Mouse (Mus musculus) heart, embryonic 12.5 days (tissue): ENCODE results near the gene Ppil1. TPM values are rescaled to one million over a fixed set of nuclear protein-coding genes. Genes with fewer than 3 reads are reported as not detected.

Experiments used
- ATAC-seq: fragments of 200-750 bp; cut with Nextera tagmentation; 2 replicates; pipeline ENCODE4 v1.8.0; 2017; ENCODE audit warnings: moderate TSS enrichment, moderate library complexity; ENCODE audit not compliant: insufficient number of reproducible peaks, low FRiP score
- H3K27ac ChIP-seq: fragments of 300-500 bp; sonication (generic); 2 replicates; pipeline ENCODE4 v1.5.1; 2016; ENCODE audit warnings: mild to moderate bottlenecking, moderate library complexity; ENCODE audit not compliant: poor library complexity, severe bottlenecking
- H3K27me3 ChIP-seq: fragments of 300-500 bp; sonication (generic); replicated peaks from 2 replicates; pipeline ENCODE4 v1.6.1; 2016; ENCODE audit warnings: mild to moderate bottlenecking, moderate library complexity
- H3K36me3 ChIP-seq: fragments of 300-500 bp; sonication (generic); 2 replicates; pipeline ENCODE4 v1.6.1; 2016; ENCODE audit warnings: mild to moderate bottlenecking, moderate library complexity
- H3K4me1 ChIP-seq: fragments of 300-500 bp; sonication (generic); replicated peaks from 2 replicates; pipeline ENCODE4 v1.6.1; 2016; ENCODE audit warnings: mild to moderate bottlenecking
- H3K4me2 ChIP-seq: fragments of 300-500 bp; sonication (generic); 2 replicates; pipeline ENCODE4 v1.6.1; 2016; ENCODE audit warnings: mild to moderate bottlenecking, moderate library complexity
- H3K4me3 ChIP-seq: fragments of 300-500 bp; sonication (generic); 2 replicates; pipeline ENCODE4 v1.5.1; 2016; ENCODE audit warnings: mild to moderate bottlenecking
- H3K9ac ChIP-seq: fragments of 300-500 bp; sonication (generic); 2 replicates; pipeline ENCODE4 v1.6.1; 2016; ENCODE audit warnings: mild to moderate bottlenecking, moderate library complexity
- H3K9me3 ChIP-seq: fragments of 300-500 bp; sonication (generic); replicated peaks from 2 replicates; pipeline ENCODE4 v1.6.1; 2016; ENCODE audit warnings: mild to moderate bottlenecking, moderate library complexity
- WGBS: fragments of 180-500 bp; shearing (Covaris S2); methylation state at CpG from one replicate; pipeline ENCODE4 v1.1.7; 2016; 5-methylcytosine and 5-hydroxymethylcytosine counted together
- polyA plus RNA-seq: library from polyadenylated mRNA; unstranded; fragments of >200 nt; fragmentation: Nextera tagmentation; extraction: Ambion mirVana; gene quantifications from 2 replicates; pipeline ENCODE4 v1.2.1, GENCODE M21; 2016

The Ppil1 gene
- polyA plus RNA-seq = 101 and 112 TPM in 2 replicates

- no peaks in the 10 kb centered on the region for H3K27me3 ChIP-seq
- H3K4me1 ChIP-seq = peaks cover 40% of the 10 kb centered on the region
- WGBS = 7% methylated on average over 38 of the region's 38 CpGs
- peak within 1 kb of the TSS; percentile 88 for H3K9ac ChIP-seq
- peak within 1 kb of the TSS; percentile 87 for H3K4me3 ChIP-seq
- peak; percentile 60 for ATAC-seq
- H3K9me3 ChIP-seq = no peaks in the 10 kb centered on the region
- H3K4me2 ChIP-seq = peak within 1 kb of the TSS; percentile 83
- H3K36me3 ChIP-seq = peaks cover 26% of the 10 kb centered on the region
- H3K27ac ChIP-seq = peak within 1 kb of the TSS; percentile 98
These were observed at the start of gene Ppil1 for GRCm38 (mm10) chr17:29263840-29264633. Ppil1 (minus strand) TSS chr17:29264186.

- Histone ChIP-seq H3K27me3 (no peaks in the 10 kb centered on the region), H3K4me1 (peaks cover 16% of the 10 kb centered on the region), H3K9ac (no peak overlapping the region), H3K4me3 (no peak overlapping the region), H3K9me3 (peaks cover 8% of the 10 kb centered on the region), H3K4me2 (no peak overlapping the region), H3K27ac (no peak overlapping the region), H3K36me3 (no peaks in the 10 kb centered on the region)
- no peak for ATAC-seq
These were observed 49.3 kb upstream of the Ppil1 start for GRCm38 (mm10) chr17:29313300-29313699.

DNA sequence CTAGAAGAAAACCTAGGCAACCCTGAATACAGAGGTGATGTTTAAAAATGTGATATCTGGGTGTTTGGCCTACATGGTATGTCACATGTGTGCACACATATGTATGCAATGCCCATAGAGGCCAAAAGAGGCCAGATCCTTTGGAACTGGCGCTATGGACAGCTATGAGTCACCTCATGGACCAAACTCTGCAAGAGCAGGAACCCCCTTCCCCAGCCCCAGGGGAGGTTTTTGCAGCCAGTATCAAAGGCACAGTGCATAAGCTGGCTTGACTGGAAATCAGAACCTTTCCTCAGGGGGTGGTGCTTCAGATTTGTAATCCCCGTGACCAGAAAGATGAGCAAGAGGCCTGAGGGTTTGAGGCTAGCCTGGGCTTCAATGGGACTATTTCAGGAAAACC is 48.1 kb upstream of the Ppil1 start:
- no peak for ATAC-seq
- peaks cover 8% of the 10 kb centered on the region for H3K9me3 ChIP-seq
- no peak overlapping the region for H3K4me2 ChIP-seq
- no peaks in the 10 kb centered on the region for H3K36me3 ChIP-seq
- WGBS = 86% methylated on average over 2 of the region's 2 CpGs
- H3K4me3 ChIP-seq = no peak overlapping the region
- no peak overlapping the region for H3K27ac ChIP-seq
- H3K4me1 ChIP-seq = peaks cover 16% of the 10 kb centered on the region
- H3K9ac ChIP-seq = no peak overlapping the region
- no peaks in the 10 kb centered on the region for H3K27me3 ChIP-seq

GRCm38 (mm10) chr17:29311602-29312001 is 47.6 kb upstream of the Ppil1 start:
- Histone ChIP-seq H3K36me3 (no peaks in the 10 kb centered on the region), H3K27ac (no peak overlapping the region), H3K9me3 (peaks cover 8% of the 10 kb centered on the region), H3K27me3 (no peaks in the 10 kb centered on the region), H3K4me1 (peaks cover 12% of the 10 kb centered on the region), H3K9ac (no peak overlapping the region), H3K4me2 (no peak overlapping the region), H3K4me3 (no peak overlapping the region)
- WGBS = 84% methylated on average over 8 of the region's 8 CpGs
- no peak for ATAC-seq

GRCm38 (mm10) chr17:29310056-29310623 is 46.2 kb upstream of the Ppil1 start:
- H3K9ac ChIP-seq = no peak overlapping the region
- peaks cover 8% of the 10 kb centered on the region for H3K9me3 ChIP-seq
- no peak for ATAC-seq
- H3K4me1 ChIP-seq = peaks cover 11% of the 10 kb centered on the region
- H3K4me3 ChIP-seq = no peak overlapping the region
- H3K36me3 ChIP-seq = no peaks in the 10 kb centered on the region
- no peak overlapping the region for H3K27ac ChIP-seq
- H3K27me3 ChIP-seq = no peaks in the 10 kb centered on the region; the same call in 1 of the 2 replicates
- H3K4me2 ChIP-seq = no peak overlapping the region
- 82% methylated on average over 21 of the region's 21 CpGs for WGBS

- 0 out of 2 replicates have a peak overlapping the region, but pooled peaks have one; percentile 0 for H3K27ac ChIP-seq
- H3K9ac ChIP-seq = no peak overlapping the region
- no peaks in the 10 kb centered on the region; the same call in 1 of the 2 replicates for H3K27me3 ChIP-seq
- peaks cover 11% of the 10 kb centered on the region for H3K36me3 ChIP-seq
- 54% methylated on average over 7 of the region's 7 CpGs for WGBS
- H3K4me1 ChIP-seq = peaks cover 50% of the 10 kb centered on the region
- no peak overlapping the region for H3K4me3 ChIP-seq
- ATAC-seq = no peak
- peak overlapping the region; percentile 29 for H3K4me2 ChIP-seq
- no peaks in the 10 kb centered on the region for H3K9me3 ChIP-seq
These were observed 41.9 kb upstream of the Ppil1 start for GRCm38 (mm10) chr17:29305871-29306270.

DNA sequence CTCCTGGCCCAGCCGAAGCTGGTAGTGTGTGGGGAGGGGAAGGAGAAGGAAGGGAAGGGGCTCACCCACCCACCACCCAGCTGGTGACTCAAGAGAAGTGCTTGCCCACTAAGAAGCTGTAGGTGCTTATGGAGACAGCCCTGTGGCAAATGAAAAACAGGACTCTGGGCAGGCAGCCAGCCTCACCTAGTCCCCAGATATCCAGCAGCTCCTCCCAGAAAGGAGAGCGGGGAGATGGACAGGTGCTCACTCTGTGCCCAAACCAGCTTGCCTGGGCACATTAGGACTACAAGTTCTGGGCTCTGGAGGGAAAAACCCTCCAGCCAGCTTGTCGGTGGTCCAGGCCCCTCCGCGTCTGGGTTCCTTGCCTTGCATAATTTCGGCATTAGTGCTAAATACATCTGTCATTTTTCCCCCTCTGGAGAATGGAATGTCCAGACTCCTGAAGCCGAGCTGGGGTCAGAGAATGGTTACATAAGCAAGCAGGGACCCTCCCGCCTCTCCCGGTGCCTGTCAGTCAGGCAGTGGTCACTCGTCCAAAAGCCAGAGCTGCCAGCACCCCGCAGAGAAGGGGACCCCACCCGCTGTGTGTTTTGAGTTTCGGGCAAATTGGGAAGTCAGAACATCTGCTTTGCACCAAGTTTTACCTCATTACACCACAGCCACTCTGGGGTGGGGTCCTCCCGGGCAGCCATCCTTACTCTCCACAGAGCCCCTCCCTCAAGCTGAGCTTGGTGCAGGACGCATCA is 41.2 kb upstream of the Ppil1 start:
- H3K4me3 ChIP-seq = no peak overlapping the region
- H3K27ac ChIP-seq = 0 out of 2 replicates have a peak overlapping the region, but pooled peaks have one; percentile 0
- no peak for ATAC-seq
- H3K9ac ChIP-seq = no peak overlapping the region; the same call in 1 of the 2 replicates
- H3K9me3 ChIP-seq = no peaks in the 10 kb centered on the region
- peak overlapping the region; percentile 29 for H3K4me2 ChIP-seq
- H3K27me3 ChIP-seq = no peaks in the 10 kb centered on the region; the same call in 1 of the 2 replicates
- WGBS = 21% methylated on average over 15 of the region's 15 CpGs
- H3K4me1 ChIP-seq = peaks cover 50% of the 10 kb centered on the region
- peaks cover 17% of the 10 kb centered on the region for H3K36me3 ChIP-seq

- Histone ChIP-seq H3K27me3 (no peaks in the 10 kb centered on the region; the same call in 1 of the 2 replicates), H3K36me3 (peaks cover 24% of the 10 kb centered on the region), H3K4me3 (no peak overlapping the region), H3K4me2 (0 out of 2 replicates have a peak overlapping the region, but pooled peaks have one; percentile 29), H3K9me3 (no peaks in the 10 kb centered on the region), H3K27ac (no peak overlapping the region), H3K9ac (no peak overlapping the region; the same call in 1 of the 2 replicates), H3K4me1 (peaks cover 50% of the 10 kb centered on the region)
- ATAC-seq = no peak
- WGBS = 58% methylated on average over 13 of the region's 13 CpGs
These were observed 40.5 kb upstream of the Ppil1 start for GRCm38 (mm10) chr17:29304376-29305057.

- Histone ChIP-seq H3K4me3 (no peak overlapping the region), H3K27ac (no peak overlapping the region), H3K4me1 (peaks cover 50% of the 10 kb centered on the region), H3K4me2 (no peak overlapping the region), H3K9ac (no peak overlapping the region), H3K27me3 (no peaks in the 10 kb centered on the region; the same call in 1 of the 2 replicates), H3K36me3 (peaks cover 29% of the 10 kb centered on the region), H3K9me3 (no peaks in the 10 kb centered on the region)
- WGBS = 86% methylated on average over 3 of the region's 3 CpGs
- ATAC-seq = no peak
These were observed 39.9 kb upstream of the Ppil1 start for GRCm38 (mm10) chr17:29303856-29304255.

- no peak overlapping the region for H3K27ac ChIP-seq
- H3K9me3 ChIP-seq = no peaks in the 10 kb centered on the region
- H3K4me1 ChIP-seq = peaks cover 50% of the 10 kb centered on the region
- H3K4me3 ChIP-seq = no peak overlapping the region
- no peak overlapping the region for H3K4me2 ChIP-seq
- 48% methylated on average over 3 of the region's 3 CpGs for WGBS
- H3K27me3 ChIP-seq = no peaks in the 10 kb centered on the region; the same call in 1 of the 2 replicates
- 0 out of 2 replicates have a peak overlapping the region, but pooled peaks have one; percentile 8 for H3K9ac ChIP-seq
- no peak for ATAC-seq
- H3K36me3 ChIP-seq = peaks cover 35% of the 10 kb centered on the region
These were observed 39.1 kb upstream of the Ppil1 start for GRCm38 (mm10) chr17:29303087-29303486.
